Mouse (Mus musculus): Measurements from ENCODE around the gene Il33.

- TF ChIP-seq CTCF (IDR thresholded peaks at IDR 0.05; ENCODE audit: low read depth, low read length) (no peak), POLR2A (IDR thresholded peaks at IDR 0.05; ENCODE audit: extremely low read depth, insufficient read depth, low read length) (no peak)
These were observed 45.9 kb upstream of the Il33 start for GRCm38 (mm10) chr19:29878896-29879504.
